Mouse (Mus musculus): ENCODE measurements around the gene Zbtb49. TPM values are rescaled to one million over a fixed set of nuclear protein-coding genes. Genes with fewer than 3 reads are reported as not detected.
A peak's percentile ranks its signal among the peaks of the same experiment; 100 is the strongest.

Zbtb49 gene
- polyA plus RNA-seq, 1 experiment from 2014 or later = 24.7 TPM

- H3K27ac ChIP-seq = no peak overlapping the region
- H3K27me3 ChIP-seq = no peaks in the 10 kb centered on the region
- H3K4me2 ChIP-seq = no peak overlapping the region
- H3K4me1 ChIP-seq = peaks cover 6% of the 10 kb centered on the region
- no peak overlapping the region for H3K4me3 ChIP-seq (replicated peaks)
- H3K9ac ChIP-seq = no peak overlapping the region
- no peak for ATAC-seq (ENCODE audit: low FRiP score)
- WGBS = 95% methylated on average over 2 of the region's 2 CpGs
- no peaks in the 10 kb centered on the region for H3K9me3 ChIP-seq
- H3K36me3 ChIP-seq (replicated peaks) = peaks cover 40% of the 10 kb centered on the region
Observed at GRCm38 (mm10) chr5:38236627-38237026, 16.4 kb upstream of the Zbtb49 start.

GRCm38 (mm10) chr5:38235422-38235821 lies 15.2 kb upstream of the Zbtb49 start:
- Histone ChIP-seq H3K9me3 (no peaks in the 10 kb centered on the region), H3K27ac (no peak overlapping the region), H3K4me2 (no peak overlapping the region), H3K9ac (no peak overlapping the region), H3K36me3 (replicated peaks) (peaks cover 52% of the 10 kb centered on the region), H3K4me1 (no peaks in the 10 kb centered on the region), H3K4me3 (replicated peaks) (no peak overlapping the region), H3K27me3 (no peaks in the 10 kb centered on the region)
- 68% methylated on average over 4 of the region's 4 CpGs for WGBS
- no peak for ATAC-seq (ENCODE audit: low FRiP score)

- Histone ChIP-seq H3K4me3 (replicated peaks) (peak overlapping the region; percentile 88), H3K27me3 (no peaks in the 10 kb centered on the region), H3K9me3 (no peaks in the 10 kb centered on the region), H3K4me2 (peak overlapping the region; percentile 89), H3K4me1 (peaks cover 25% of the 10 kb centered on the region), H3K9ac (peak overlapping the region; percentile 81), H3K36me3 (replicated peaks) (peaks cover 31% of the 10 kb centered on the region), H3K27ac (peak overlapping the region; percentile 69)
- peak; percentile 85; the same call in 1 of the 2 replicates for ATAC-seq (ENCODE audit: low FRiP score)
- WGBS = 1% methylated on average over 35 of the region's 35 CpGs
Observed at GRCm38 (mm10) chr5:38219771-38220307, 418 bp downstream of the Zbtb49 start.

GRCm38 (mm10) chr5:38213009-38213408 lies 7.2 kb downstream of the Zbtb49 start:
- 86% methylated on average over 6 of the region's 6 CpGs for WGBS
- H3K9me3 ChIP-seq = no peaks in the 10 kb centered on the region
- no peak for ATAC-seq (ENCODE audit: low FRiP score)
- no peak overlapping the region for H3K4me3 ChIP-seq (replicated peaks)
- no peak overlapping the region for H3K27ac ChIP-seq
- no peak overlapping the region for H3K4me2 ChIP-seq
- no peaks in the 10 kb centered on the region for H3K4me1 ChIP-seq
- H3K36me3 ChIP-seq (replicated peaks) = peaks cover 80% of the 10 kb centered on the region
- no peaks in the 10 kb centered on the region for H3K27me3 ChIP-seq
- no peak overlapping the region for H3K9ac ChIP-seq

DNA sequence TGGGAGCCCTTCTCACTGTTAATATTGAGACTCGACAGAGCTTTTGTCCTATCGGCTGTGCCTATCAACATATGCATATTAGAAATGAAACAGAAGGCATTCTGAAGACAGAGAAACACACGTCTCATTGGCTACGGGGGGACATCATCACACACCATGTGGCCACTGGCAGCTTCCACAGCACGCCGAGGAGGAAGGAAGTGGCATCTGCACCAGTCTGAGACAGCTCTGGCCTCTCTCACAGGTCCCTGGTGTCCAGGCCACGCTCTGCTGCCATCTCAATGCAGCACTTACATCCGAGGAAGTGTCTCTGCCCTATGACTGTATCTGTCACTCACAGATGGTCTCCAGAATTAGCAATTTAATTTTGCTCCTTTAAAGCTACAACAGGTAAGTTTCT lies 8.6 kb downstream of the Zbtb49 start:
- 88% methylated on average over 8 of the region's 8 CpGs for WGBS
- ATAC-seq (ENCODE audit: low FRiP score) = no peak
- no peak overlapping the region for H3K9ac ChIP-seq
- H3K36me3 ChIP-seq (replicated peaks) = peaks cover 78% of the 10 kb centered on the region
- H3K9me3 ChIP-seq = no peaks in the 10 kb centered on the region
- no peaks in the 10 kb centered on the region for H3K4me1 ChIP-seq
- no peak overlapping the region for H3K27ac ChIP-seq
- no peak overlapping the region for H3K4me2 ChIP-seq
- no peaks in the 10 kb centered on the region for H3K27me3 ChIP-seq
- H3K4me3 ChIP-seq (replicated peaks) = no peak overlapping the region

- 77% methylated on average over 8 of the region's 8 CpGs for WGBS
- Histone ChIP-seq H3K27ac (no peak overlapping the region), H3K4me3 (replicated peaks) (no peak overlapping the region), H3K9ac (no peak overlapping the region), H3K4me1 (no peaks in the 10 kb centered on the region), H3K9me3 (no peaks in the 10 kb centered on the region), H3K4me2 (no peak overlapping the region), H3K36me3 (replicated peaks) (peaks cover 75% of the 10 kb centered on the region), H3K27me3 (no peaks in the 10 kb centered on the region)
- ATAC-seq (ENCODE audit: low FRiP score) = no peak
Observed at GRCm38 (mm10) chr5:38208985-38209384, 11.3 kb downstream of the Zbtb49 start.

DNA sequence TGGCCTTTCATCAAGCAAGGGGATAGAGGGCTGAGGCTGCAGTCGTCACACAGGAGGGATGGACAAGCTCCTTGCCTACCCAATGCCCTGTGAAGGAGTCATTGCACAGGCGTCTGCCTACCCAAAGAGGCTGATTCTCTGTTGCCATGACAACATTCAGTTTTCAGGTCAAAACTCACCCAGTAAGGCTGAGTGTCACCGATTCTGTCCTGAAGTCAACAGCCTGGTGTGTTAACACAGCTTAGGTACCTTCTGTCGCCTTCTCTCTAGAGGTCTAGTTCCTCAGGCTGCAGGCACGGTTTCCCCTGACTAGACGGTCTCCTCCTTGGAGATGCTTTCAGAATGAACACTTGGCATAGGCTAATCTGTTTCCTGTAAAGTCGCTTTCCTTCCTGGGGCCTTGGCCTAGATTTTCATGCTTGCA lies 14.9 kb downstream of the Zbtb49 start:
- H3K36me3 ChIP-seq (replicated peaks) = peaks cover 79% of the 10 kb centered on the region
- no peaks in the 10 kb centered on the region for H3K27me3 ChIP-seq

DNA sequence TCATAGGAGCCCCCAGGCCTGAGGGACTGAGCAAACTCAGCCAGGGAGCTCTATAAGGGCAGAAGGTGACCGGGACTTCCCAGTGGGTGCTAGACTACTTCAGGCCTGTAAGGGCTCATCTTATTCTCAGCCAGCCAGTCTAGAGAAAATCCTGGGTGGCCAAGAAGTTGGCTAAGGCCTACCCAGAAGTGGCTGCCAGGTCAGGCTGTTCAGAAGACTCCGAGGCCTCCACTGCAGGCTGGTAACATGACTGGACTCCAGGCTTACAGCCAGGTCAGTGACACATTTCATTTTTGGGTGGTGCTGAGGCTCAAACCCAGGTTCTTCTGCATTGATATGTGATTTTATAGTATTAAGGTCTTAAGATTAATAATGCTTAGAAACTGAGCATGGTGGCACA lies 20.6 kb downstream of the Zbtb49 start:
- Histone ChIP-seq H3K9me3 (no peaks in the 10 kb centered on the region), H3K4me1 (peaks cover 8% of the 10 kb centered on the region), H3K36me3 (replicated peaks) (peaks cover 52% of the 10 kb centered on the region), H3K4me2 (no peak overlapping the region), H3K4me3 (replicated peaks) (no peak overlapping the region), H3K9ac (no peak overlapping the region), H3K27ac (no peak overlapping the region), H3K27me3 (no peaks in the 10 kb centered on the region)
- 90% methylated on average over 2 of the region's 2 CpGs for WGBS
- ATAC-seq (ENCODE audit: low FRiP score) = no peak

More for the DNA sequence above, 14.9 kb downstream of the Zbtb49 start:
- H3K4me1 ChIP-seq = no peaks in the 10 kb centered on the region
- H3K4me2 ChIP-seq = no peak overlapping the region
- H3K27ac ChIP-seq = no peak overlapping the region
- no peak overlapping the region for H3K9ac ChIP-seq
- no peak for ATAC-seq (ENCODE audit: low FRiP score)
- no peak overlapping the region for H3K4me3 ChIP-seq (replicated peaks)
- 86% methylated on average over 7 of the region's 7 CpGs for WGBS
- no peaks in the 10 kb centered on the region for H3K9me3 ChIP-seq

- ATAC-seq (ENCODE audit: low FRiP score) = peak; percentile 66; the same call in 1 of the 2 replicates
- H3K36me3 ChIP-seq (replicated peaks) = peaks cover 29% of the 10 kb centered on the region
- H3K4me2 ChIP-seq = no peak overlapping the region
- no peak overlapping the region for H3K27ac ChIP-seq
- 18% methylated on average over 7 of the region's 7 CpGs for WGBS
- no peaks in the 10 kb centered on the region for H3K9me3 ChIP-seq
- H3K9ac ChIP-seq = no peak overlapping the region
- H3K4me1 ChIP-seq = peaks cover 13% of the 10 kb centered on the region
- no peaks in the 10 kb centered on the region for H3K27me3 ChIP-seq
- H3K4me3 ChIP-seq (replicated peaks) = no peak overlapping the region
Observed at GRCm38 (mm10) chr5:38197482-38197823, 22.8 kb downstream of the Zbtb49 start.

GRCm38 (mm10) chr5:38196821-38197481 lies 23.3 kb downstream of the Zbtb49 start:
- no peak for ATAC-seq (ENCODE audit: low FRiP score)
- peaks cover 13% of the 10 kb centered on the region for H3K4me1 ChIP-seq
- H3K27ac ChIP-seq = no peak overlapping the region
- WGBS = 76% methylated on average over 5 of the region's 5 CpGs
- H3K27me3 ChIP-seq = no peaks in the 10 kb centered on the region
- H3K4me2 ChIP-seq = no peak overlapping the region
- no peaks in the 10 kb centered on the region for H3K9me3 ChIP-seq
- H3K36me3 ChIP-seq (replicated peaks) = peaks cover 24% of the 10 kb centered on the region
- no peak overlapping the region for H3K4me3 ChIP-seq (replicated peaks)
- H3K9ac ChIP-seq = no peak overlapping the region

- no peaks in the 10 kb centered on the region for H3K9me3 ChIP-seq
- no peaks in the 10 kb centered on the region for H3K27me3 ChIP-seq
- H3K4me3 ChIP-seq (replicated peaks) = no peak overlapping the region
- H3K4me2 ChIP-seq = no peak overlapping the region
- no peak for ATAC-seq (ENCODE audit: low FRiP score)
- H3K9ac ChIP-seq = no peak overlapping the region
- H3K27ac ChIP-seq = no peak overlapping the region
- H3K36me3 ChIP-seq (replicated peaks) = peaks cover 14% of the 10 kb centered on the region
- peaks cover 13% of the 10 kb centered on the region for H3K4me1 ChIP-seq
Observed at GRCm38 (mm10) chr5:38195941-38196340, 24.3 kb downstream of the Zbtb49 start.

- H3K4me1 ChIP-seq = peaks cover 13% of the 10 kb centered on the region
- ATAC-seq (ENCODE audit: low FRiP score) = no peak
- no peaks in the 10 kb centered on the region for H3K27me3 ChIP-seq
- peaks cover 6% of the 10 kb centered on the region; the same call in 1 of the 2 replicates for H3K36me3 ChIP-seq (replicated peaks)
- H3K4me2 ChIP-seq = no peak overlapping the region
- no peak overlapping the region for H3K27ac ChIP-seq
- WGBS = 13% methylated on average over 2 of the region's 2 CpGs
- H3K9me3 ChIP-seq = no peaks in the 10 kb centered on the region
- H3K4me3 ChIP-seq (replicated peaks) = no peak overlapping the region
- no peak overlapping the region for H3K9ac ChIP-seq
Observed at GRCm38 (mm10) chr5:38194946-38195345, 25.3 kb downstream of the Zbtb49 start.

- H3K4me3 ChIP-seq (replicated peaks) = no peak overlapping the region
- no peaks in the 10 kb centered on the region for H3K9me3 ChIP-seq
- no peak overlapping the region for H3K27ac ChIP-seq
- H3K36me3 ChIP-seq (replicated peaks) = no peaks in the 10 kb centered on the region
- no peak for ATAC-seq (ENCODE audit: low FRiP score)
- H3K27me3 ChIP-seq = no peaks in the 10 kb centered on the region
- no peak overlapping the region for H3K4me2 ChIP-seq
- H3K9ac ChIP-seq = no peak overlapping the region
- 91% methylated on average over 3 of the region's 3 CpGs for WGBS
- peaks cover 13% of the 10 kb centered on the region for H3K4me1 ChIP-seq
Observed at GRCm38 (mm10) chr5:38190907-38191306, 29.4 kb downstream of the Zbtb49 start.

Data from forebrain, embryonic 12.5 days (tissue).